Mouse (Mus musculus) c-Kit-negative CD71-positive TER-119-positive erythroid progenitor cells, embryonic 14.5 days (primary cell): Measurements from ENCODE around the gene Olfr850.

Experiments
- DNase-seq: peaks from one replicate; pipeline ENCODE4 v3.0.0-alpha.2; 2013; ENCODE audit warnings: low read depth, low spot score

Olfr850 gene

DNA sequence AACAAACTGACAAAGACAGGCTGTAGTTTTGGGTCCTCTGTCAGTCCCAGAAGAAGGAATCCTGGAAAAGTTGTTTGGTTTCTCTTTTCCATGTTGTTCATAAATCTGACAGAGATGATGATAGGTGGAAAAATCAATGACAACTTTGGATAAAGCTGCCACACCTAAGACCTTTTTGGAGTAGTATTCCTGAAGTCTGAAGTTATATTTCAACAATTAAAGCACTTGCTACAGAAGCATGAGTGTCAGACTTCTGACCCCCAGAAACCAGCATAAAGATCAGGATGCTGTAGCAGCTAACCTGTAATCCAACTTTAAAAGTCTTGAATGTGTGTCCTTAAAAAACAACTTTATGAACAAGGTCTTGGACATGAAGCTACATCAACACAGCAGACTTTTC is at the start of gene Olfr850:
Gene Olfr850 (minus strand): TSS at position 101 of the 400 bp plus-strand sequence.
- no peak for DNase-seq

DNA sequence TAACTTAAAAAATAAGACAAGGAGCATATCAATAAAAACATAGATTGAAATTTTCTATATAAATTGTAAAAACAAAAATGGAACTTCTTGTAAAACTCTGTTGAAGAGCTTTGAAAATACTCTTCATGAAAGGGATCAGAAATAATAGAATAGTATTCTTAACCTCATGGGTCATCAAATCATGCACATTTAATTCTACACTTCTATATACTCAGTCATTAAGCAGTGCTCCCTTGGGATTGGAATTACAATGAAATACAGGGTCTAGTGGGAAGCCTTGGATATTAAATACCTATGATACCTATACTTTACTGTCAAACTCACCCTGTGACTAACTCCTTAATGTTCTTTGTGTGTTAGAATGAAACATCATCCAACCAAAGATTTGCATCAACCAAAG is 14.9 kb upstream of the Olfr850 start, which contains the start of gene Olfr851:
Gene Olfr851 (plus strand): TSS at position 301 of the 400 bp plus-strand sequence.
- no peak for DNase-seq

DNA sequence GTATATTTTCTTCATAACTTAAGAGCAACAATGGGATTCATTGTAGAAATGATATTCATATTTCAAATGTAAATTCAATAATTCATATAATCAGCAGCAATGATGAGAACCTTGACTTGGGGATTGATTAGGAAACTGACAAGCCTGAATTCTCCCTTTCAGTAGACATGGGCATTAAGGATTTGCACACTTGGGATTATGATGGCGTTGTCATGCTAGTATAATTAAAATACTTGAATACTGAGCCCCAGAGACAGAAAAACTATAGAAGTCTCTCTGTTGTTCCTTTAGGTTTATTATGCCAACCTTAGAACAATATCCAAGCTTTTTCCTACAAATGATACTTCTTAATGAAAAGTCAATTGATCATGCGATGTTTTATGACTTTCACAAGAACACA is 38.1 kb downstream of the Olfr850 start, which contains the start of gene Olfr849:
Gene Olfr849 (plus strand): TSS at position 301 of the 400 bp plus-strand sequence.
- no peak for DNase-seq
